Mouse (Mus musculus): ENCODE data around the gene Cd200r4. TPM values are rescaled to one million over a fixed set of nuclear protein-coding genes. Genes with fewer than 3 reads are reported as not detected.
"Not testable (repeated sequence)": the region's sequence is repeated elsewhere in the genome, so short reads cannot be mapped to it uniquely, and the experiment has no call there.

Cd200r4 gene
- total RNA-seq, 1 experiment from 2014 or later = 13.4 TPM

GRCm38 (mm10) chr16:44832286-44832685, 20.8 kb downstream of the Cd200r4 start:
- no peak for ATAC-seq (replicated peaks; ENCODE audit: insufficient number of reproducible peaks, low FRiP score, low TSS enrichment, poor library complexity, severe bottlenecking)

- ATAC-seq (replicated peaks; ENCODE audit: insufficient number of reproducible peaks, low FRiP score, low TSS enrichment, poor library complexity, severe bottlenecking) = not testable (repeated sequence)
Observed at GRCm38 (mm10) chr16:44833189-44833588, 21.7 kb downstream of the Cd200r4 start.

GRCm38 (mm10) chr16:44866797-44867196, 55.3 kb downstream of the Cd200r4 start, which contains the start of gene Cd200r2:
TSS of gene Cd200r2 (plus strand) at chr16:44867097.
- ATAC-seq (replicated peaks; ENCODE audit: insufficient number of reproducible peaks, low FRiP score, low TSS enrichment, poor library complexity, severe bottlenecking) = no peak

- no peak for ATAC-seq (replicated peaks; ENCODE audit: insufficient number of reproducible peaks, low FRiP score, low TSS enrichment, poor library complexity, severe bottlenecking)
Observed at GRCm38 (mm10) chr16:44875178-44875577, 63.6 kb downstream of the Cd200r4 start.

GRCm38 (mm10) chr16:44876625-44877024, 65.1 kb downstream of the Cd200r4 start:
- ATAC-seq (replicated peaks; ENCODE audit: insufficient number of reproducible peaks, low FRiP score, low TSS enrichment, poor library complexity, severe bottlenecking) = no peak

- no peak for ATAC-seq (replicated peaks; ENCODE audit: insufficient number of reproducible peaks, low FRiP score, low TSS enrichment, poor library complexity, severe bottlenecking)
Observed at GRCm38 (mm10) chr16:44877595-44877994, 66.1 kb downstream of the Cd200r4 start.

Other genes starting within 250 kb of the Cd200r4 start
- gene Nepro, start 87.4 kb upstream of the Cd200r4 start, total RNA-seq (2017) = 7.9 to 14.6 TPM (median 11.3 TPM) in 3 replicates
- 4.6 to 10.2 TPM (median 8.2 TPM) in 3 replicates for gene Gtpbp8, start 65.4 kb upstream of the Cd200r4 start, total RNA-seq (2017)
- gene Cd200r1, start 46.0 kb upstream of the Cd200r4 start, total RNA-seq (2017) = 2.0 to 11.8 TPM (median 6.8 TPM) in 3 replicates
- gene Cd200r2, start 55.4 kb downstream of the Cd200r4 start, total RNA-seq (2017) = 0.39 TPM in 1 of 3 replicates, not detected in the others
- 8.7 to 73.1 TPM (median 52.5 TPM) in 3 replicates for gene Cd200r3, start 131.9 kb downstream of the Cd200r4 start, total RNA-seq (2017)

Data from monocyte, adult 5-6 weeks (primary cell).